Mouse (Mus musculus) cortical plate, adult 2 months (tissue): Measurements from ENCODE around the gene Dhrs1.

Source experiments
- CTCF ChIP-seq: fragments of 200-500 bp; IDR thresholded peaks from 2 replicates; pipeline ENCODE4 v1.5.1; 2011; ENCODE audit warnings: mild to moderate bottlenecking, control low read depth, low read length; ENCODE audit not compliant: insufficient read depth; ENCODE audit errors: extremely low read depth
- POLR2A ChIP-seq: fragments of 200-500 bp; IDR thresholded peaks from 2 replicates; pipeline ENCODE4 v1.6.1; 2011; ENCODE audit warnings: mild to moderate bottlenecking, low read length, control low read depth; ENCODE audit not compliant: insufficient read depth; ENCODE audit errors: extremely low read depth

GRCm38 (mm10) chr14:55778686-55779085, 33.2 kb upstream of the Dhrs1 start:
- TF ChIP-seq POLR2A = no peak
- no peak for TF ChIP-seq CTCF
